ENCODE assay signal across 24 mouse cellular contexts in genomic region chr15:100247296-100247695, GRCm38 (mm10). TPM values are rescaled to one million over a fixed set of nuclear protein-coding genes. Genes with fewer than 3 reads are reported as not detected.
"Had no signal": no experiment of that assay in that cellular context is flagged by ENCODE, and none has a peak within 500 bp of the region (broad histone marks: within the 10 kb centered on the region; RNA-seq: fewer than 3 reads in every experiment).

No protein-coding gene starts in this region.

- H3K4me1 ChIP-seq: liver, embryonic 13.5 days; liver, embryonic 15.5 days; lung, embryonic 15.5 days; midbrain, embryonic 13.5 days; midbrain, embryonic 15.5 days; neural tube, embryonic 13.5 days had no signal

- ATAC-seq: liver, postnatal 0 days; lung, postnatal 0 days; midbrain, embryonic 13.5 days; midbrain, embryonic 15.5 days had no signal

- H3K9ac ChIP-seq: liver, embryonic 13.5 days; liver, embryonic 15.5 days; liver, postnatal 0 days; lung, embryonic 15.5 days; midbrain, embryonic 13.5 days; midbrain, embryonic 15.5 days; neural tube, embryonic 13.5 days had no signal

- H3K4me3 ChIP-seq: liver, embryonic 13.5 days; liver, embryonic 15.5 days; lung, embryonic 15.5 days; megakaryocyte, embryonic 14.5 days; midbrain, embryonic 13.5 days; midbrain, embryonic 15.5 days; myocyte; neural tube, embryonic 13.5 days had no signal

- DNase-seq: liver, embryonic 13.5 days; liver, postnatal 0 days; lung, adult 2 months; lung, postnatal 14 days; lung, postnatal 36 days; right cerebral cortex, postnatal 14 days; thymus, adult 18-20 months; thymus, postnatal 14 days; thymus, postnatal 36 days had no signal

- H3K9me3 ChIP-seq: liver, embryonic 13.5 days; liver, embryonic 15.5 days; lung, embryonic 15.5 days; megakaryocyte, embryonic 14.5 days; midbrain, embryonic 13.5 days; midbrain, embryonic 15.5 days; neural tube, embryonic 13.5 days had no signal

- H3K27me3 ChIP-seq: liver, embryonic 13.5 days; liver, embryonic 15.5 days; lung, embryonic 15.5 days; megakaryocyte, embryonic 14.5 days; midbrain, embryonic 13.5 days; midbrain, embryonic 15.5 days; neural tube, embryonic 13.5 days had no signal

- H3K4me2 ChIP-seq: liver, embryonic 13.5 days; liver, embryonic 15.5 days; lung, embryonic 15.5 days; midbrain, embryonic 11.5 days; midbrain, embryonic 13.5 days; midbrain, embryonic 15.5 days; neural tube, embryonic 13.5 days had no signal

- H3K27ac ChIP-seq: liver, embryonic 13.5 days; liver, embryonic 15.5 days; lung, embryonic 15.5 days; macrophage; midbrain, embryonic 13.5 days; midbrain, embryonic 15.5 days; neural tube, embryonic 13.5 days had no signal

RNA-seq across cellular contexts. Expression of gene Tmprss12, which starts 33.3 kb away (rescaled TPM):
- total RNA-seq: megakaryocyte progenitor cell, adult 5-6 weeks; neutrophil, adult 5-6 weeks had no signal
- polyA plus RNA-seq: liver, embryonic 13.5 days; liver, embryonic 15.5 days; liver, postnatal 0 days; lung, adult 2 months; lung, embryonic 15.5 days; lung, postnatal 0 days; macrophage; midbrain, embryonic 13.5 days; midbrain, embryonic 15.5 days; myocyte; neural tube, embryonic 11.5 days; neural tube, embryonic 13.5 days; spleen, adult 2 months; thymus, postnatal 0 days had no signal
